Mouse (Mus musculus) T-helper 2 cell (primary cell): Measurements from ENCODE around the gene Cwh43.
"Not testable (repeated sequence)": the region's sequence is repeated elsewhere in the genome, so short reads cannot be mapped to it uniquely, and the experiment has no call there.

Experiments used
- in situ Hi-C: fragments of 300-600 bp; cut with MboI, MseI; formaldehyde crosslinking; loops from one replicate; pipeline ENCODE4 v1.15.1; 2025; ENCODE audit warnings: high pct_unique_total_duplicates

The Cwh43 gene

DNA sequence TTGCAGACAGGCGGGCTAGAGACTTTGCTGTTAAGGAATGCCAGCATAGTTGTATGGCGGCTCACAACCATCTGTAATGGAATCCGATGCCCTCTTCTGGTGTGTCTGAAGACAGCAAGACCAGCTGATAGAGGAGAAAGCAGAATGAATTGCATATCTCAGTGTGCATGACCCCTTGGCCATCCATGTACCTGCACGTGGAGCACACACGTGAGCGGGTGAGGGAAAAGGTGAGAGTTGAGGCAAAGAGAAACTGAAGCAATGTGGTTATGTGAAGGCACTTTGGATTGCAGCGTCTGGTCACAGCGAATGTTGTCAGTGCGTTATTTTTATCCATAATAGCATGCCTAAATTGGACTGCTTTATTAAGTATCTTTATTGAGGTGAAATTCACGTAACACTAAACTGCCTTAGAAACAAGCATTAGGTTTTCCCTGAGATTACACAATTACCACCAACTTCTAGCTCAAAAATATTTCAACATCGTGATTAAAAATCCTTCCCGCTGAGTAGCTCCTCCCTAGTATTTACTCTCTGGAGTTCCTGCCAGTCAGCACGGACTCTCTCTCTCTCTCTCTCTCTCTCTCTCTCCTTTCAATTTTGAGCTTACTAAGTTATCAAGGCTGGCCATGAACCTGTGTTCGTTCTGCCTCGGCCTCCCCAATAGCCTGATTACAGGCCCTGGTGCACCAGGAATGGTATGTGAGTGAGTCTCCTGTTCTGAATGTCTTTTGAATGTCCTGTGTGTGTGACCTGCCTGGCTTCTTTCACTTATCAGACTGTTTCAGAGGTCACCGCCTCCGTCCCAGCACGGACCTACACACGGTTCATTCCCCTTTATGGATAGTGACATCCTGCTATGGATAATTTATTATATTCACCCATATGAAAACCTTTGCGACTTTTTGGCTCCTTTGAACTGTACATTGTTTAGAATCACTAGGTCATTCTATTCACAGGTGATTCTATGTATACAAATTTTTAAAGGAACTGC, 68.8 kb downstream of the Cwh43 start:
- in situ Hi-C loops = no loop called here

GRCm38 (mm10) chr5:73480700-73481099, 74.8 kb downstream of the Cwh43 start, which contains the start of gene Dcun1d4:
Dcun1d4 (plus strand) TSS chr5:73481000.
- in situ Hi-C loops = no loop called here

- in situ Hi-C loops = no loop called here
Observed at GRCm38 (mm10) chr5:73481401-73481800, 75.5 kb downstream of the Cwh43 start.

GRCm38 (mm10) chr5:73482381-73482780, 76.5 kb downstream of the Cwh43 start:
- in situ Hi-C loops = not testable (repeated sequence)

DNA sequence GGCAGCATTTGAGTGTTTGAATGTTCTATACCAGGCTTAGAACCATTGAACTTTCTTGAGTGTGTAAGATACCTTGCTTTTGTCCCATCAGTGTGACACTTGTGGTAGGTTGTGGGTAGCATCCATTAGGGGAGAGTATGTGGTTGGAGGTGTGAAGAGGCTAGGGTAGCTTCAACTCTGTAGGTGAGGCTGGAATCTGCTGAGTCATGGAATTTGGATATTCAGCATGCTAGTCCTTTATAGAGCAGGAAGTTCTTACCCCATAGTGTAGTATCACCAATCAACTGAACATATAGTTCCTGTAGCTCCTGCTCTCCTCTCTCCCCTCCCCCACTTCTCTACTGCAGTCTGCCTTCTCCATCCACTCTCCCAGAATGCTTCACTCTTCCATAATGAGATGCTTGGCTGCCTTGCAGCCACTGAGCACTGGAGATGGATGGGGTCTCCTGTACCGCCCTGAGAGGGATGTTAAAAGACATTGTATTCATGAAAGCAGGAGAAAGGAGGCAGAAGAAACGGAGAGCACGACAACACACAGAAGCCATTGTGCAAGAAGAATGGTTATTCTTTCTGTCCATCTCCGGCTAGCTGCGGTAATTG, 78.2 kb downstream of the Cwh43 start:
- in situ Hi-C loops = no loop called here

DNA sequence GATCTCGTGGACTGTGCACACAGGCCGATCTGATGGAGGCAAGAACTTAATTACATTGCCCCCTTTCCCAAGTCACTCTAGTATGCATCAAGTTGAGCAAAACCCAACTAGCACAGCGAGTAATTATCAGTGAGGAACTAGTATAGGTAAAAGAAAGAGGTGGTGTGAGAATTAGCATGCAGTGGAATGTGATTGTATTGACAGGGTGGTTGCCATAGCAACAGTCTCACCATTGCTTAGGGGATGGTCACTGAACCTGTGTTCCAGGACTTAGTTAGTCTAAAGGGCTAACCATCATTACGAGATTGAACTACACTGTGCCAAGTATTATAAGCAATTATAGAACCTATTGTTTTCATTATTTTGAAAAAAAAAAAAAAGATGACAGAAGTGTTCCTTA, 80.6 kb downstream of the Cwh43 start:
- in situ Hi-C loops = no loop called here

- in situ Hi-C loops = loop anchor here (10.0 kb wide), 1 partner anchor 595 kb away; no protein-coding TSS in a partner anchor
Observed at GRCm38 (mm10) chr5:73489915-73490314, 84.0 kb downstream of the Cwh43 start.

DNA sequence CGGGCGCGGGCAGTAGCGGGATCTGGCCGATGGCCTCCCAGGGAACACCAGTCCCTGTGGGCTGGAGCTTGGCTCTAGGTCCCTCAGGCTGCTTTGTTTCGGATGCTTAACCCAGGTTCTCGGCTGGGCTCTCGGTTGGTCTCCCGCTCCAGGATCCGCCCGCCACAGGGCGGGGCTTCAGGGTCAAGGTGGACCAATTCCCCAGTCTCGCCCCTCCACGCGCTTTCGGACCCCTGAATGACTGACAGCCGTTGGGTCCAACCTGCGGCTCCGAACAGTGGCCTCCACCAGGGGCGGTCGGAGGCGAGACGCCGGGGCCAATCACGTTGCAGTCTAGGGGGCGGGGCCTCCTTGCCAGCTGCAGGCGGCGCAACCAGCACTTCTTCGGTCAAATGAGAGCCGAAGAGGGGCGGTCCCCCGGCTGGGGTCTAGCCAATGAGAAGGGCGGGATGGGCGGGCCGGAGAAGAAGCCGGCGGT, 84.8 kb downstream of the Cwh43 start:
- in situ Hi-C loops = loop anchor here (10.0 kb wide), 1 partner anchor 594 kb away; no protein-coding TSS in a partner anchor

DNA sequence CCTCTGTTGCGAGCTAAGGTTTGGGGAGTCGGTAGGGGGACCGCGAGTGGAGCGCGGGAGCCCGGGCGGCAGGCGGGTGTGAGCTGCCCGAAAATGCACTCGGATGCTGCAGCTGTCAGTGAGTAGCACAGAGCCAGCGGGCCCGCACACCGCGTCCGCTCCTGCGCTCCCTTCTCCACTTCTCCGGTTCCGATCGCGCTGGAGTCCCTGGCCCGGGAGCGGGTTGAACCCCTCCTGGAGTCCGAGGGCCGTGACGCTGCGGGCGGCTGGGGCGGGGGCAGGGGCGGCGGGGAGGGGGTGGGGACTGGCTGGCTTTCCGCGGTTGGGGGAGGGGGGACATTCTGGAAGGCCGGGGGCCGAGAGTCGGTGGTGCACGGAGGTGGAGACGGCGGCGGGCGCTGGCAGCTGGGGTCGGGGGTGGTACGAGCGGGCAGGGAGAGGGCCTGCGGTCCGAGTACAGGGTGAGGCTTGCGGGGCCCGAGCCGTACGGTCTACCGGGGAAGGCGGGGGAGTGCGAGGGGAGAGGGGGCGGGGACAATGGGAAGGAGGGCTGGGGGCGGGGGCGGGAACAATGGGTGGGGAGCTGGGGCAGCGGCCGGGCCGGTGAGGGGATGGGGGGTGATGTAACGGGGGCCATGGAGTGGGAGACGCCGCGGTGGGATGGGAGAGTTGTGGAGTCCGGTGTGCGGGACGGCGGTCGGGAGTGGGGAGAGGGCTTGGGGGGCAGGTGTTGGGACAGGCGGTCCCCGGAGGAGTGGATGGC, 85.4 kb downstream of the Cwh43 start:
- in situ Hi-C loops = loop anchor here (10.0 kb wide), 1 partner anchor 594 kb away; no protein-coding TSS in a partner anchor

- in situ Hi-C loops = loop anchor here (10.0 kb wide), 1 partner anchor 593 kb away; no protein-coding TSS in a partner anchor
Observed at GRCm38 (mm10) chr5:73491837-73492720, 86.2 kb downstream of the Cwh43 start.

DNA sequence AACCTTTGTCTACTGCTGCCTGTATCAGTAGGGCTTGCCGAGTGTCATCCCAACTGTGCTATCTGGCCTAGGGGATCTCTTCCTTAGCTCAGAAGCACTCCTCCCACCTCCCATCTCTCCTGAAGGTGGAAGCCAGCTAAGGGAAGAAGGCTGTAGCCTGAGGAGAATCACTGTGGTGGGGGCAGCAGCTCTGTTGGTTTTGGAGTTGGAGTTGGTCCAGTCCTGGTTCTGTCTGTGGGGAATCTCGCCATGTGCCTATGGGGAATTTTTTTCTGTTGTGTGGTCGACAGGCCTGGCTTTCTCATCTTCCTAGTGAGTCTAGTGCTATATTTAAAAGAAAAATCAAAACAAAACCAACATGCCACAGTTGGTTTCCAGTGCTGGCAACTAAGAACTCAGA, 91.5 kb downstream of the Cwh43 start:
- in situ Hi-C loops = loop anchor here (10.0 kb wide), 1 partner anchor 587 kb away; no protein-coding TSS in a partner anchor

DNA sequence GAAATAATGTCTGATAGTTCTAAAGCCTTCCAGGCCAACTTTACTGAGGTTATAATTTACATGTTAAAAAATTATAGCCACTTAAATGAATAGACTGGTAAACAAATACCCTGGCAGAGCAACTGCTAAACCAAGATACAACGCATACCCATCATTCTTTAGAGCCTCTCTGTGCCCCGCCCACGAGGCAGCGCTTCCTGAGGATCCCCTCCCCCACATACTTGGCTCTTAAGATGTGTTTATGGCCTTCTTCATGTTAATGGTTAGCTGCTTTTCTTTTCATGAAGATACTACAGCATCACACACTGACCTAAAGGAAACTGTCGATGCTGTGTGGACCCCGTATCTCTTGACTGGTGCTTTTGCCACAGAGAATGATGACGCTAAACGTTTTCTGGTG, 92.7 kb downstream of the Cwh43 start:
- in situ Hi-C loops = loop anchor here (10.0 kb wide), 1 partner anchor 586 kb away; no protein-coding TSS in a partner anchor

GRCm38 (mm10) chr5:73500867-73501440, 95.1 kb downstream of the Cwh43 start:
- in situ Hi-C loops = no loop called here

GRCm38 (mm10) chr5:73502422-73502821, 96.5 kb downstream of the Cwh43 start:
- in situ Hi-C loops = no loop called here
